Mouse (Mus musculus) heart, postnatal 0 days (tissue): Measurements from ENCODE around the gene Ikbke.

Experiments used
- CTCF ChIP-seq: IDR thresholded peaks from 2 replicates; pipeline ENCODE4 v1.5.1; 2016; ENCODE audit warnings: antibody characterized with exemption, control low read depth, low read depth
- EP300 ChIP-seq: IDR thresholded peaks from 2 replicates; pipeline ENCODE4 v1.6.1; 2016; ENCODE audit warnings: antibody characterized with exemption, low read depth

- TF ChIP-seq EP300 = no peak
- TF ChIP-seq CTCF = no peak
Measured at GRCm38 (mm10) chr1:131299788-131300187, 20.4 kb upstream of the Ikbke start.
